Mouse (Mus musculus): ENCODE data around the gene Fmnl2. TPM values are rescaled to one million over a fixed set of nuclear protein-coding genes. Genes with fewer than 3 reads are reported as not detected.

Fmnl2 gene
- polyA plus RNA-seq, 1 experiment from 2014 or later, result 16.8 TPM

DNA sequence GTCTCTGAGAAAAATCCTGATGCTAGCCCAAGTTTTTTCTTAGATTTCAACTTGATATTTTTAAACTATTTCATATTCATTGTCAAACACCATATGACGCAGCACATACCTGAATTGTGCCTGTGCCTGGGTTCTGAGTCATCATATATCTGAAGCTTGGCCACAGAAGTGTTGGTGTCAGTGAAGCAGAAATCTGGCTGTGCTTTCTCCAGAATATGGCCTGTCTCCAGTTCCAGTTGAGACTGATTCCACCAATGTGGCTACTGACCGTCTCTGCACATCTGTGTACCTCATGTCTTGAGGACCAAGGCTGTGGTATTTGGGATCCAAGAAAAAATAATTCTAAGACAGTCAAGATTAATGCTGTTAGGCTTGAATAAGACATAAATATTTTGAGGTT lies 199.6 kb downstream of the Fmnl2 start:
- Histone ChIP-seq H3K4me3 (ENCODE audit: low read depth, low read length) (no peak overlapping the region), H3K27me3 (ENCODE audit: control insufficient read depth, insufficient read depth, low read length) (no peaks in the 10 kb centered on the region), H3K9ac (replicated peaks; ENCODE audit: low read depth, low read length) (no peak overlapping the region), H3K4me1 (ENCODE audit: control insufficient read depth, insufficient read depth, low read length) (peaks cover 3% of the 10 kb centered on the region; the same call in 1 of the 2 replicates), H3K4me2 (ENCODE audit: low read depth, low read length) (no peak overlapping the region), H3K27ac (ENCODE audit: low read depth, low read length) (no peak overlapping the region), H3K36me3 (ENCODE audit: control insufficient read depth, insufficient read depth, low read length) (peaks cover 7% of the 10 kb centered on the region; the same call in 1 of the 2 replicates), H3K9me3 (ENCODE audit: control insufficient read depth, low read length) (no peaks in the 10 kb centered on the region)
- WGBS, result 90% methylated on average over 2 of the region's 2 CpGs
- ATAC-seq (ENCODE audit: low read depth), result no peak

DNA sequence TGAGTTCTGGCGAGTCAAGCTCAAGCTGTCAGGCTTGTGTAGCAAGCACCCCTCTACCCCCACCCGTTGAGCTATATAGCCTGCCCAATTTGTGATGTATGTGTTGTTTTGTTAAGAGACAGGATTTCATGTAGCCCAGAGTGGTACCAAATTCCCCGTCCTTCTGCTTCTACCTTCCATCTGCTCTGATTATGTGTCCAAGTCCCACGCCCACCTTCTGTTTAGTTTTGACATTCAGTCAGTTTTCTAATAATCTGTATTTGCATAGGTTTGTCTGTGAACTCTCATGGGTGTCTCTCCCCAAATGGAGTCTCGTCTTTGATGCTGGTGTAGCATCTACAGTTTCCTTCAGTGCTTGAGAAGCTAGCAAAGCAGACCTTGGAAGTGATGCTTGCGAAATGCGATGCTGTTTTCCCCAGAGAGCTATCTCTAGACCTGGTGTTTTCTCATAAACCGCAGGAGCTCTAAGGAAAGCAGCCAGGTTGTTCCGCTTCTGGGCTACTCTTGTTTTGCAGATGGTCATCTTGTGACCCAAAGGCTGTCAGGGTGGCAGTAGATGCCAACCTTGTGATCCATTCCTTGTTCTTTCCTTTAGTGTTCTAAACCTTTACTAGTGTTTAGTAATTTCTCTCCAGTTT lies 203.8 kb downstream of the Fmnl2 start:
- Histone ChIP-seq H3K9ac (replicated peaks; ENCODE audit: low read depth, low read length) (no peak overlapping the region), H3K9me3 (ENCODE audit: control insufficient read depth, low read length) (no peaks in the 10 kb centered on the region), H3K4me3 (ENCODE audit: low read depth, low read length) (no peak overlapping the region), H3K4me2 (ENCODE audit: low read depth, low read length) (no peak overlapping the region), H3K27me3 (ENCODE audit: control insufficient read depth, insufficient read depth, low read length) (no peaks in the 10 kb centered on the region), H3K36me3 (ENCODE audit: control insufficient read depth, insufficient read depth, low read length) (no peaks in the 10 kb centered on the region), H3K4me1 (ENCODE audit: control insufficient read depth, insufficient read depth, low read length) (peaks cover 3% of the 10 kb centered on the region; the same call in 1 of the 2 replicates), H3K27ac (ENCODE audit: low read depth, low read length) (no peak overlapping the region)
- WGBS, result 74% methylated on average over 9 of the region's 9 CpGs
- ATAC-seq (ENCODE audit: low read depth), result no peak

DNA sequence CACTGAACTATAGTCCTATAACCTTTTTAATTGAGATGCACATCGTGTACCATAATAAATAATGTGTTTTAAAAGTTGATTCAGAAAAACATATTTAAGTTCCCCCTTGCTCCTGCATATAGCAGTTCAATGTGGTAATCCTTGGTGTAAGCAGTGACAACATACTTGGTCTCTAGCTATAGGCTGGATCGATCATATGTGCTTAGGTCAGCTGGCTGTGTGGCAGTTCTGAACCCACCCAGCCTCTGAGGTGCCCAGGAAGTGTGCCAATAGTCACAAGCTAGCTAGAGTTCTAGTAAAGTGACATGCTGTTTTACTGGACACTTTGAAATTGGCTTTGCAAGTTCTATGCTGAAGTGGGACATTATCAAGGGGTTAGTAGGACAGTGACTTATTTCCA lies 209.3 kb downstream of the Fmnl2 start:
- Histone ChIP-seq H3K4me2 (ENCODE audit: low read depth, low read length) (no peak overlapping the region), H3K4me3 (ENCODE audit: low read depth, low read length) (no peak overlapping the region)
- WGBS, result 96% methylated on average over 2 of the region's 2 CpGs

DNA sequence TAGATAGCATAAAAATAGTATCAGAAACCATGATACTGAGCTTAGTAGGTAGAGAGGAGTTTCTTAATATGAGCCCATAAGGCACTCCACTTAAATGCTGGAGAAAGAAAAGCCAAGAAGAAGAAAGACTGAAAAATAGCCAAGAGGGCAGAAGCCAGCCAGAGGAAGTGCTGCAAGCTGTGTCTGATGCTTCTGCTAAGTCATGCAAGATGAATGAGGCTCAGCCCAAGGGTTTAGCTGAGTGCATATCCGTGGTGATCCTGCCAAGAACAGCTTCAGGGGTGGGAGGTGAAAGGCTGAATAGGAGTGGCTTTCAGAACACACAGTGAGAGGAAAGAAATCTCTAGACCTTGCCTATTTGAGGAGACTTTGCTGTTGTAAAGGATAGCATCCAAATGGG lies 212.9 kb downstream of the Fmnl2 start:
- Histone ChIP-seq H3K27ac (ENCODE audit: low read depth, low read length) (no peak overlapping the region), H3K4me1 (ENCODE audit: control insufficient read depth, insufficient read depth, low read length) (no peaks in the 10 kb centered on the region), H3K9ac (replicated peaks; ENCODE audit: low read depth, low read length) (no peak overlapping the region), H3K4me2 (ENCODE audit: low read depth, low read length) (no peak overlapping the region), H3K9me3 (ENCODE audit: control insufficient read depth, low read length) (no peaks in the 10 kb centered on the region), H3K27me3 (ENCODE audit: control insufficient read depth, insufficient read depth, low read length) (no peaks in the 10 kb centered on the region), H3K36me3 (ENCODE audit: control insufficient read depth, insufficient read depth, low read length) (no peaks in the 10 kb centered on the region; the same call in 1 of the 2 replicates), H3K4me3 (ENCODE audit: low read depth, low read length) (no peak overlapping the region)
- 17% methylated on average over 1 of the region's 1 CpGs for WGBS
- ATAC-seq (ENCODE audit: low read depth), result peak; percentile 49; the same call in 1 of the 2 replicates

More for the DNA sequence above, 209.3 kb downstream of the Fmnl2 start:
- no peaks in the 10 kb centered on the region for H3K4me1 ChIP-seq (ENCODE audit: control insufficient read depth, insufficient read depth, low read length)
- H3K27ac ChIP-seq (ENCODE audit: low read depth, low read length), result no peak overlapping the region
- no peak overlapping the region for H3K9ac ChIP-seq (replicated peaks; ENCODE audit: low read depth, low read length)
- ATAC-seq (ENCODE audit: low read depth), result no peak
- H3K27me3 ChIP-seq (ENCODE audit: control insufficient read depth, insufficient read depth, low read length), result no peaks in the 10 kb centered on the region
- H3K9me3 ChIP-seq (ENCODE audit: control insufficient read depth, low read length), result no peaks in the 10 kb centered on the region
- H3K36me3 ChIP-seq (ENCODE audit: control insufficient read depth, insufficient read depth, low read length), result no peaks in the 10 kb centered on the region; the same call in 1 of the 2 replicates

DNA sequence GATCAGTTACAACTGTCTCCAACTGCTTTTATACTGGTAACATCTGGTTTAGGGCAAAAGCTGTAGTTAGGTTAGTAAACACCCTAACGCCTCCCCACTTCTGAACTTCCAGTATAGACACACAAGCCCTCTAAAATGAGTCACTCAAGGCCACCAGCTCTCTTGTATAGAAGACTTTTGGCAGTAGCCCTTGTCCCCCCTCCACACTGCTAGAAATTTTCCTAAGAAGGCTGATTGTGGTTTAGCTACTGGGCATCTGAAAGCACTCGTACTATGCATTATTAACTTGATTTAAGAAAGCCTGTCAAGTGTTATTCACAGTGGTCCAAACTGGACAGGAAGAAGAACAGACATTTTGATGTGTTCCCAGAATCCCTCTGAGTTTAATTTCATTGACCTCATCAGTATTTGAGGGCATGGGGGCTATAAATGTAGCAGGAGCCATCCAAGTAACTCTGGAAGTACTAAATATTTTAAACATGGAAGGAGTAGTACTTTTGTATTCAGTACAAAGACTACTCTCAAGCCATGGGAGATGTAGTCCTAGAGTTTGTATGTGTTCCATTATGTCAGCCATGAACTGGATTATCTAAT lies 222.1 kb downstream of the Fmnl2 start:
- Histone ChIP-seq H3K9ac (replicated peaks; ENCODE audit: low read depth, low read length) (no peak overlapping the region), H3K4me1 (ENCODE audit: control insufficient read depth, insufficient read depth, low read length) (peaks cover 4% of the 10 kb centered on the region; the same call in 1 of the 2 replicates), H3K4me2 (ENCODE audit: low read depth, low read length) (no peak overlapping the region), H3K4me3 (ENCODE audit: low read depth, low read length) (no peak overlapping the region), H3K9me3 (ENCODE audit: control insufficient read depth, low read length) (no peaks in the 10 kb centered on the region), H3K27ac (ENCODE audit: low read depth, low read length) (no peak overlapping the region), H3K36me3 (ENCODE audit: control insufficient read depth, insufficient read depth, low read length) (no peaks in the 10 kb centered on the region), H3K27me3 (ENCODE audit: control insufficient read depth, insufficient read depth, low read length) (no peaks in the 10 kb centered on the region)
- WGBS, result 79% methylated on average over 2 of the region's 2 CpGs
- no peak for ATAC-seq (ENCODE audit: low read depth)

DNA sequence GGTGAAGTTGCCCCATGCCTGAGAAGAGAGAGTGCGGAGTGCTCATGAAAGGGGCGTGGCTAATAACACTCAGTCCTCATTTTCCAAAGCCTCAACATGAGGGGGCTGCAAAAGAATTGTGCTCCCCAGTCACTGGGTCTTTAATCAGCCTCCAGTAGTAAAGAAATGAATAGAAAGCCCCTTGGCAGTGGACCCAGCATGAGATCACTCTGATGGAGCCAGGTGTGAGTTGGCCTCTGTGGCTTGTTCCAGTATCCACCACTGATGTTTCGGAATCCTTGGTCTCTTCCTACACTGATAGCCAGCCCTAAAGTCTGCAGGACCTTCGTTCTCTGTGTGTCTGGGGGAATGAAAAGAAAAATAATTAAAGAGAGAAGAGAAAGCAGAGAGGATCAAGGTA lies 224.4 kb downstream of the Fmnl2 start:
- Histone ChIP-seq H3K9ac (replicated peaks; ENCODE audit: low read depth, low read length) (no peak overlapping the region), H3K27ac (ENCODE audit: low read depth, low read length) (no peak overlapping the region), H3K27me3 (ENCODE audit: control insufficient read depth, insufficient read depth, low read length) (no peaks in the 10 kb centered on the region), H3K36me3 (ENCODE audit: control insufficient read depth, insufficient read depth, low read length) (no peaks in the 10 kb centered on the region), H3K4me1 (ENCODE audit: control insufficient read depth, insufficient read depth, low read length) (peaks cover 4% of the 10 kb centered on the region; the same call in 1 of the 2 replicates), H3K4me3 (ENCODE audit: low read depth, low read length) (no peak overlapping the region), H3K4me2 (ENCODE audit: low read depth, low read length) (no peak overlapping the region), H3K9me3 (ENCODE audit: control insufficient read depth, low read length) (no peaks in the 10 kb centered on the region)
- WGBS, result 84% methylated on average over 4 of the region's 4 CpGs
- ATAC-seq (ENCODE audit: low read depth), result 0 out of 2 replicates have a peak, but pooled peaks have one; percentile 25

DNA sequence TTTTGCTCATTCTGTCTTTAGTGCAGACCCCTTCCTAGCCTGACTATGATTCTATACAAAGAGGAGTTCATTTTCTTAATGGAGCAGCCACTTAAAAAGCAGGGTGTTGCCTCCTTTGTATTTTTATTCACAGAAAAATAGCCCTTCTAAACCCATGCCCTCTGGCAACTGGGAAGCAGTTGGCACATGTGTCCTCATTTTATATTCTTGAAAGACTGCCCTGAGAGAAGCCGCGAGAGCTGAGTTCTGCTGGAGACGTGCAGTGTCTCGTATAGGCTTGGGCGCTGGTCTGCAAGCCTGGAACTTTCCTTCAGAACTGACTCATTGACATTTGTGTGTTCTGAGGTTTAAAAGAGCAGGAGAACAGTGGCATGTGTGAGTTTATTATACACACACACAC lies 224.8 kb downstream of the Fmnl2 start:
- no peaks in the 10 kb centered on the region for H3K36me3 ChIP-seq (ENCODE audit: control insufficient read depth, insufficient read depth, low read length)
- H3K27me3 ChIP-seq (ENCODE audit: control insufficient read depth, insufficient read depth, low read length), result no peaks in the 10 kb centered on the region
- H3K9me3 ChIP-seq (ENCODE audit: control insufficient read depth, low read length), result no peaks in the 10 kb centered on the region
- H3K4me3 ChIP-seq (ENCODE audit: low read depth, low read length), result no peak overlapping the region
- ATAC-seq (ENCODE audit: low read depth), result no peak
- H3K27ac ChIP-seq (ENCODE audit: low read depth, low read length), result no peak overlapping the region
- peaks cover 4% of the 10 kb centered on the region; the same call in 1 of the 2 replicates for H3K4me1 ChIP-seq (ENCODE audit: control insufficient read depth, insufficient read depth, low read length)
- 41% methylated on average over 5 of the region's 5 CpGs for WGBS
- H3K9ac ChIP-seq (replicated peaks; ENCODE audit: low read depth, low read length), result no peak overlapping the region
- no peak overlapping the region for H3K4me2 ChIP-seq (ENCODE audit: low read depth, low read length)

DNA sequence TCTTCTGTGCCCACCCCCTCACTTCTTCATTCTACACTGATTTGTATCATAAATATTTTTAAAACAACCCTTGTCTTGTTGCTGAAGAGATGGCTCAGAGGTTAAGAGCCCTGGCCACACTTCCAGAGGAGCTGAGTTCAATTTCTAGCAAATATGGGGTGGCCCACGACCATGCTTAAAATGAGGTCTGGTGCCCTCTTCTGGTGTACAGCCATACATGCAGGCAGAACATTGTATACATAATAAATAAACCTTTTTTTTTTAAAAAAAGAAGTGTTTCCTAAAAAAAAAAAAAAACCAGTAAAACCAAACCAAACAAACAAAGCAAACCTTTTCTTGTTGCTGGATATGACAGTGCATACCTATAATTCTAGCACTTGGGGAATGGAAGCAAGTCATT lies 225.6 kb downstream of the Fmnl2 start:
- peaks cover 4% of the 10 kb centered on the region; the same call in 1 of the 2 replicates for H3K4me1 ChIP-seq (ENCODE audit: control insufficient read depth, insufficient read depth, low read length)
- H3K9ac ChIP-seq (replicated peaks; ENCODE audit: low read depth, low read length), result no peak overlapping the region
- no peaks in the 10 kb centered on the region for H3K9me3 ChIP-seq (ENCODE audit: control insufficient read depth, low read length)
- H3K4me2 ChIP-seq (ENCODE audit: low read depth, low read length), result no peak overlapping the region
- no peaks in the 10 kb centered on the region for H3K27me3 ChIP-seq (ENCODE audit: control insufficient read depth, insufficient read depth, low read length)
- no peak overlapping the region for H3K4me3 ChIP-seq (ENCODE audit: low read depth, low read length)
- no peaks in the 10 kb centered on the region for H3K36me3 ChIP-seq (ENCODE audit: control insufficient read depth, insufficient read depth, low read length)
- WGBS, result 44% methylated on average over 1 of the region's 1 CpGs
- no peak for ATAC-seq (ENCODE audit: low read depth)
- H3K27ac ChIP-seq (ENCODE audit: low read depth, low read length), result no peak overlapping the region

DNA sequence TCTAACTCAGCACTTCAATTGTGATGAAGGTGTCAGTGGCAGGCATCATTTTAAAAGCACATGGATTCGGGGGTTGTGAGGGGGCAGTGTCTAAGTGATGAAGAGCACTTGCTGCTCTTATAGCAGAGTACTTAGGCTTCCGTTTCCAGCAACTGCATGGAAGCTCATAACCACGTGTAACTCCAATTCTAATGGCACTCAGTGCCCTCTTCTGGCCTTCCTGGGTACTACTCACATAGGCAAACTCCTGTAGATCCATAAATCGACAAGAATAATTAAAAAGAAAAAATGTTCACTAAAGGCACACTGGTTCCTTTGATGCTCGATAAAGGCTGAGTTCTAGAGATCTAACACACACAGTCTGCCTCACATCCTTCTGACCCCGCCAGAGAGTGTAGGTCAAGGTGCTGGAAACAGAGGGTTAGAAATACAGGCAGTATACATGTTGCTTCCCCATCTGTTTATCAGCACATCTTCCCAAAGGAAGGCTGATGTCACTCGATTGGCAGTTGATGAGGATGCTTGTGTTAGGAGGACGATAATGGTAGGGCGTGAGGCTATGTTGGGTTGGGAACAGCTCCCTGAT lies 228.1 kb downstream of the Fmnl2 start:
- Histone ChIP-seq H3K4me1 (ENCODE audit: control insufficient read depth, insufficient read depth, low read length) (peaks cover 4% of the 10 kb centered on the region; the same call in 1 of the 2 replicates), H3K36me3 (ENCODE audit: control insufficient read depth, insufficient read depth, low read length) (no peaks in the 10 kb centered on the region), H3K9me3 (ENCODE audit: control insufficient read depth, low read length) (no peaks in the 10 kb centered on the region), H3K27me3 (ENCODE audit: control insufficient read depth, insufficient read depth, low read length) (no peaks in the 10 kb centered on the region), H3K9ac (replicated peaks; ENCODE audit: low read depth, low read length) (no peak overlapping the region), H3K27ac (ENCODE audit: low read depth, low read length) (no peak overlapping the region), H3K4me2 (ENCODE audit: low read depth, low read length) (no peak overlapping the region), H3K4me3 (ENCODE audit: low read depth, low read length) (no peak overlapping the region)
- no peak for ATAC-seq (ENCODE audit: low read depth)
- WGBS, result 62% methylated on average over 9 of the region's 9 CpGs
